Mouse (Mus musculus) left cerebral cortex, adult 8-10 months (tissue): Measurements from ENCODE around the gene N4bp2l2. TPM values are rescaled to one million over a fixed set of nuclear protein-coding genes. Genes with fewer than 3 reads are reported as not detected.

Experiments used
- DNase-seq, 2 experiments: peaks; one replicate each; pipeline ENCODE4 v3.0.0; 2022; ENCODE audit warnings: low spot score in 2 of 2
- total RNA-seq, 4 experiments: library from RNA; stranded (reverse); gene quantifications; 2 replicates each; pipeline ENCODE4 v1.2.4; 2022

The N4bp2l2 gene
- total RNA-seq, 4 experiments from 2014 or later: 77.0 to 82.6 (median 79.5) TPM

- no peak for DNase-seq
Measured at GRCm38 (mm10) chr5:150598202-150599119, 67.5 kb downstream of the N4bp2l2 start.

DNA sequence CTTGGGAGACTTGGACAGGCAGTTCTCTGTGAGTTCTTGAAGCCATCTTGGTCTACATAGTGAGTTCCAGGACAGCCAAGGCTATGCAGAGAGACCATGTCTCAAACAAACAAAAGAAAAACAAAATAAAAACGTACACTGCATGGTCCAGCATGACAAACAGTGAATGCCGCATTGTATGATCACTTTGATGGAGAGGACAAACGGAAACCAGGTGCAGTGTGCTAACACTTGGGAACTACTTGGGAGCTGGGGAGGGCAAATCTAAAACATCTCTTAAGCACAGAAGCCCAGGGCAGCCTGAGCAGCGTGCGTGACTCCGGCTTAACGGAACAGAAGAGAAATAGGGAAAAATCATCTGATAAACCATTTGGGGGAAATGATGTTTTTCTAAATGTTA, 68.9 kb downstream of the N4bp2l2 start, which contains the start of gene N4bp2l1:
TSS of gene N4bp2l1 (minus strand) at position 101 of the 400 bp plus-strand sequence.
- DNase-seq: no peak

DNA sequence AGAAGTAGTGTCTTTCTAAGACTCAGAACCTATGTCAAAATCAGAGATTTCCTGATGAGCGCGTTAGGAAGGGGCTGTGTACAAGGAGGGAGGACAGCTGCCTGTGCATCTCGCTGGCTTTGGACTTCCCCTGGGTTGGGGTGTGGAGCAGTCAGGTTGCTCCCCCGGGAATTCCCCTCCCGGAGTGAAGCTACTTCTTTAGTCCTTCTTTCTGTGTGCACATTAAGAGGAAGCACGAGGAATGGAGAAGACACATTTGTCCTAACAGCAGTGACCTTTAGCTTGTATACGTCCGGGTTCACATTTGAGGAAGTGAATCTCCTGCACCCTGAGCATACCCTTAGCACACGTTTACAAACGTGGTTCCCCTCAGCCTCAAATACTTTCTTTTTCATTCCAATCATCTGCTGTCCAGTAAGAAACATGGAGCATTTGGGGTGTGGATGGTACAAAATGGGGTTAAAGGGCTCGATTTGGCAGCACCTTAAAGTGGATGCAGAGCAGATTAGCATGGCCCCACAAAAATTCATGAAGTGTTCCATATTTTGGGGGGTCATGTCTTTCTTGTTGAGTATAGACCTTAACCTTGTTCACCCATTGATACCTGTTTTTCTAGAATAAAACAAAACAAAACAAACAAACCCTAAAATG, 70.5 kb downstream of the N4bp2l2 start:
- DNase-seq: no peak

GRCm38 (mm10) chr5:150594649-150595339, 71.2 kb downstream of the N4bp2l2 start:
- no peak for DNase-seq

- DNase-seq: peak; percentile 59 to 70
Measured at GRCm38 (mm10) chr5:150593756-150594648, 72.0 kb downstream of the N4bp2l2 start.

DNA sequence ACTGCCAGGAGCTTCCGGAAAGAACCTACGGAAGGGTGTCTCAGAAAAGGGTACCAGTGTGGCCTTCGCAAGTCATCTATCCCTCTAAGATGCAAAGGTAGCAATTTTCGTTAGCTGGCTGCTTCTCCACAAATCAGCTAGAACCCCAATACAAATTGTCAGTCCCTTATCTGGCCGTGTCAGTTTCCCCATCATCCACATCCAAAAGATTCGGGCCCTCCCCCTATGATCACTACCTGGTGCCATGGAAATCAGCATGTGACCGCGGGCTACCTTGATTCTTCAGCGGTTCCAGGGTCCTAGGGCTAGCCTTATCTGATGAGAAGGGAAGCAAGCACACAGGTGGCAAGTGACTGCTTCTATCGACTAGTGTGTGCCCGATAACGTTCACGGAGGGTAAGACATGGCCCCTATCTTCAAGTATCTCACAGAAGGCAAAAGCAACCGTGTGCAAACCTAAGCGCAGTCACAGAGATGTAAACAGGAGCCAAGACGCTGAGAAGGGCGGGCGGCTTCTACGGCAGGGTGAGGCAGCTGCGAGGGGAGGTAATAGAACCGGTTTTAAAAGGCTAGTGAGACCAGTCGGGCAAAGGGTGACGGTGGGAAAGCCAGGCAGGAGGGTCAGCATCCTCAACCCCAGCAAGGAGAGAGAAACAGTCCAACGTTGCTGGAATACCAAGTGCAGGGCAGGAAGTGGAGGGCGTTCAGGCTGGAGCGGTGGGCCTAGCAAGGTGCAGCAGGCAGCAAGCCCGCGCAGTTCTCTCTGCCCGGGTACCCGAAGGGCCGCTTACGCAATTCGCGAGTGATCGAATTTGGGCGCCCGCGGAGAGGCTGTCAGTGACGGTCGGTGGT, 72.9 kb downstream of the N4bp2l2 start:
- peak in 1 of 2 experiments; percentile 47 for DNase-seq

GRCm38 (mm10) chr5:150592186-150592903, 73.6 kb downstream of the N4bp2l2 start:
- no peak for DNase-seq

DNA sequence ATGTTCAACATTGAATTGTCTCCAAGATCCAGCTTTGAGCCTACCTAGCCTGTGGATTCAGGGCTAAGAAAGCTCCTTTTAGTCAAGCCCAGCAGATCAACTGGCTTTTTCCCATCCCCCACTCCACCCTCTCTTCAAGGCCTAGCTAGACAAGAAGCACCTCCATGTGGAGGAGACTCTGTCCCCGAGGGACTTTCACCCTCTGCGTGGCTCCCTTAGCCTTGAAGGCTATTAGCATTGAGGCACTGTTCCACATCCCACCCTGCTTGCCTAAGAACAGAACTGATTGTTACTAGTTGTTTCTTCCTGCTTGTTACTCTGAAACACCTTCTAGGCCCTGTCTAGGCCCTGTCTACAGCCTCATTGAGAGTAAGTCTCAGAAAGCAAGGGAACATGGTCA, 76.0 kb downstream of the N4bp2l2 start:
- DNase-seq: no peak

- DNase-seq: no peak
Measured at GRCm38 (mm10) chr5:150584337-150584729, 81.7 kb downstream of the N4bp2l2 start.

GRCm38 (mm10) chr5:150583622-150584336, 82.2 kb downstream of the N4bp2l2 start:
- DNase-seq: no peak

DNA sequence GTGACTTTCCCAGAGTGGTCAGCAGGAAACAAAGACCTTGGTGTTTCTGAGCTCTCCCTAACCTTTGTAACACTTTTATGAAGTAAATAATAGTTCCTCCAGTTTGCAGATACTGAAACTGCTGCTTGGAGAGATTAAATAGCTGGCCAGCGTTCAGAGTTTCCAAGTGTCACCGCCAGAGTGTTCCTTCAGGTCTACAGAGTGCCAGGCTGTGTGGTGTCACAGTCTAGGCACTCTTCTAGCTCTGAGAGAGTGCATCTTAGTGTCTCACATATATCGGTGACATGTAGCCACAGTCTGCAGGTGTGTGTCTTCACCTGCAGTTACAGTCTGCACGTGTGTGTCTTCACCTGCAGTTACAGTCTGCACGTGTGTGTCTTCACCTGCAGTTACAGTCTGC, 82.8 kb downstream of the N4bp2l2 start:
- no peak for DNase-seq

GRCm38 (mm10) chr5:150581180-150581579, 84.8 kb downstream of the N4bp2l2 start:
- DNase-seq: no peak

- no peak for DNase-seq
Measured at GRCm38 (mm10) chr5:150578613-150579171, 87.3 kb downstream of the N4bp2l2 start.

GRCm38 (mm10) chr5:150576832-150577231, 89.2 kb downstream of the N4bp2l2 start:
- DNase-seq: no peak

GRCm38 (mm10) chr5:150574885-150575284, 91.1 kb downstream of the N4bp2l2 start:
- DNase-seq: no peak

DNA sequence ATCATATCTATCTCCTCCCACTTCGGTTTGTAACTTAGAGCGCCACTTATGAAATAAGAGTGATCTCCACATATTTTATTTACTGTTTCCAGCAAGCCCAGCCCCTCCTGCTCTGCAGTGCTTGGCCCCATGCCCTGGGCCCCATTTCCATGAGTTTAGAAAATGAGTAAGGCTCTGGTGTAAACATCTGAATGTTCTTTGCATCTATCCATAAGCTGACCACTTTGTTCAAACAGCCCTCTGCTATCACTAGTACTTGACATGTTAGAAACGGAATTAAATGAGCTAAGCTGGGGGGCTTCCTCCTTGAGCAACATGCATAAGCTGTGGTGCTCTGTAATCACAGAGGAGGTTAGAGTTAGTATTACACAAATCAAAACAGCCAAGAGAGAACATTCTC, 91.6 kb downstream of the N4bp2l2 start:
- no peak for DNase-seq

- DNase-seq: no peak
Measured at GRCm38 (mm10) chr5:150570496-150571219, 95.3 kb downstream of the N4bp2l2 start.

DNA sequence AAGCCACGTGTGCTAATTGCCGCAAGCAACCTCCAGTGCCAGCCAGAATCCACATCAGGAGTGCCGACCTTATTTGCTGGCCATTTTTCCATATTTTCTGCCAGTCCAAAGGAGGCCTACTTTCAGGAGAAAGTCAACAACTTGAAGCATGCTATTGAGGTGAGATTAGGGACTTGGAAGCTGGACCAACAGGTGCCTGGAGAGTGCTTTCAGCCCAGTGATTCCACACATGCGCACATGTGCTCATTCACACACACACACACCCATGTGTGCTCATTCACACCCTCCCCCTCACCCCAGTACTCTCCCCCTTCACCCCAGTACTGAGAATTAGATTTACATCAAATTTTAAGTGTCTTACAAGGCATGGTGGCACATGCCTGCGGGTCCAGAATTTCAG, 99.0 kb downstream of the N4bp2l2 start:
- no peak for DNase-seq
